Mouse (Mus musculus) ovary, postnatal 14 days (tissue): Measurements from ENCODE around the gene Krtap5-5.
A peak's percentile ranks its signal among the peaks of the same experiment; 100 is the strongest.
"Not testable (repeated sequence)": the region's sequence is repeated elsewhere in the genome, so short reads cannot be mapped to it uniquely, and the experiment has no call there.

Experiments
- DNase-seq: peaks from one replicate; pipeline ENCODE4 v3.0.0; 2022; ENCODE audit warnings: low spot score

Krtap5-5 gene

GRCm38 (mm10) chr7:142229871-142230270 is at the start of gene Krtap5-5:
Krtap5-5 (minus strand) TSS chr7:142229971.
- DNase-seq: not testable (repeated sequence)

DNA sequence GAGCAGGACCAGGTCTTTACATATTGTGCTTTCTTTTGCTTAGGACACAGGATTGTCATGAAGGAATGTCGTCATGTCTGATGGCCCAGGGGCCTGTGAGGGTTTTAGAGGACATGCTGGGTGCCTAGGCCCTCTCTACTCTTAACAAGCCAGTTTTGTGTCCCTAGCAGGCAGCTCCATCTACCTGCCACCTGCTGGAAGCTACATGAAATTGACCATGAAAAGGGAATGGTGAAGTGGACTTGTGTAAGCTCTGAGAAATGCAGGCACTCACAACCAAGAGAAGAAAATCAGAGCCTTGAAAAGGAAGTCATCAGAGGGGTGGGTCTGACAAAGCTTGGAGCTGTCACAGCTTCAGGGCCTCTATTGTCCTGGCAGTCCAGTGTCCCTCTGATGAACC is 49.5 kb upstream of the Krtap5-5 start:
- DNase-seq: not testable (repeated sequence)

- peak; percentile 55 for DNase-seq
These were observed 48.4 kb upstream of the Krtap5-5 start for GRCm38 (mm10) chr7:142278183-142278582.

DNA sequence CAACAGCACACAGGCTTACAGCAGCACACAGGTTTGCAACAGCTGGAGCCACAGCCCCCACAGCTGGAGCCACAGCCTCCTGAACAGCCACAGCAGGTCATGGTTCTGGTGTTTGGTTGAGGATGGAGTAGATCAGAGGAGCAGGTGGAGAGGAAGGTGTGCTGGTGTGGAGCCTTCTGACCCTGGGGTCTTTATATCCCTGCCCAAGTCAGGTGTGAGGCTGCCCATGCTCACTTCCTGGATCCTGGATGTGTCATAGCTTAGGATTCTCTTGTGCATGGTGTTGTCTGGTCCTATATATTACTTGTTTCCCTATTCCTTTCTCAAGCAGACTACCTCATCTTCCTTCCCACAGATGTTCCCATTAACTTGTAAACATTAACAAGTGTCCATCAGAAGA is 44.5 kb upstream of the Krtap5-5 start, which contains the start of gene Gm4559:
Gm4559 (minus strand) TSS at position 101 of the 400 bp plus-strand sequence.
- not testable (repeated sequence) for DNase-seq

DNA sequence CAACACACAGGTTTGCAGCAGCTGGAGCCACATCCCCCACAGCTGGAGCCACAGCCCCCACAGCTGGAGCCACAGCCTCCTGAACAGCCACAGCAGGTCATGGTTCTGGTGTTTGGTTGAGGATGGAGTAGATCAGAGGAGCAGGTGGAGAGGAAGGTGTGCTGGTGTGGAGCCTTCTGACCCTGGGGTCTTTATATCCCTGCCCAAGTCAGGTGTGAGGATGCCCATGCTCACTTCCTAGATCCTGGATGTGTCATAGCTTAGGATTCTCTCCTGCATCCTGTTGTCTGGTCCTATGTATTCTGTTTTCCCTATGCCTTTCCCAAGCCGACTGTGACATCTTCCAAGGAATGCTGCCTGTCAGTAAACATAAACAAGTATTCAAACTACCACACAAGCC is 28.5 kb upstream of the Krtap5-5 start, which contains the start of gene Gm2431:
Gm2431 (minus strand) TSS at position 101 of the 400 bp plus-strand sequence.
- not testable (repeated sequence) for DNase-seq

- peak; percentile 7 for DNase-seq
These were observed 25.7 kb upstream of the Krtap5-5 start for GRCm38 (mm10) chr7:142255517-142255916.

DNA sequence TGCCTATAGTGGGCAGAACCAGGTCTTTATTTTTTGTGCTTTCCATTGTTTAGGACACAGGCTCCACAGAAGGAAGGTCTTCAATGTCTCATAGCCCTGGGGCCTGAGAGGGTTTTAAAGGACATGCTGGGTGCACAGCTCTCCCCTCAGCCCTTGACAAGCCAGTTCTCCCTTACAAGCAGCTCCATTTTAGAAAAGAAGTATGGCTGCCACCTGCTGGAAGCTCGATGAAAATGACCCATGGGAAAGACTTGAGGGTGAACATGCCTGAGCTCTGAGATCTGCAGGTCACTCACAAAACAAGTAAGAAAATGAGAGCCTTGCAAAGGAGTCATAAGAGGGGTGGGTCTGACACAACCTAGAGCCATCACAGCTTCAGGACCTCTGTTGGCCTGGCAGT is 20.1 kb upstream of the Krtap5-5 start:
- DNase-seq: peak; percentile 15

DNA sequence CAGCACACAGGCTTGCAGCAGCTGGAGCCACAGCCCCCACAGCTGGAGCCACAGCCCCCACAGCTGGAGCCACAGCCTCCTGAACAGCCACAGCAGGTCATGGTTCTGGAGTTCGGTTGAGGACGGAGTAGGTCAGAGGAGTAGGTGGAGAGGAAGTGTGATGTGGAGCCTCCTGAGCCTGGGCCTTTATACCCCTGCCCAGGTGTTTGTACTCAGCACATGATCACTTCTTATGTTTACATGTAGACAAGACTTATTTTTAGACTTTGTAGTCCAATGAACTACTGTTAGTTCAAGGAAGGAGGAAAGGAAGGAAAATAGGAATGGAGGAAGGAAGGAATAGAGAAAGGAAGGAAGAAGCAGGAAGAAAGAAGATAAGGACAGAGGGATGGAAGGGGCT is 11.2 kb upstream of the Krtap5-5 start, which contains the start of gene Gm40460:
Gm40460 (minus strand) TSS at position 101 of the 400 bp plus-strand sequence.
- no peak for DNase-seq

- no peak for DNase-seq
These were observed 1.8 kb upstream of the Krtap5-5 start for GRCm38 (mm10) chr7:142231540-142231939.

- no peak for DNase-seq
These were observed 5.3 kb downstream of the Krtap5-5 start for GRCm38 (mm10) chr7:142224518-142224917.

- DNase-seq: not testable (repeated sequence)
These were observed 17.6 kb downstream of the Krtap5-5 start for GRCm38 (mm10) chr7:142212136-142212535.

- no peak for DNase-seq
These were observed 18.2 kb downstream of the Krtap5-5 start, which contains the start of gene Gm7579 for GRCm38 (mm10) chr7:142211559-142211958. Gm7579 (plus strand) TSS chr7:142211859.

GRCm38 (mm10) chr7:142206891-142207290 is 22.9 kb downstream of the Krtap5-5 start:
- DNase-seq: not testable (repeated sequence)

DNA sequence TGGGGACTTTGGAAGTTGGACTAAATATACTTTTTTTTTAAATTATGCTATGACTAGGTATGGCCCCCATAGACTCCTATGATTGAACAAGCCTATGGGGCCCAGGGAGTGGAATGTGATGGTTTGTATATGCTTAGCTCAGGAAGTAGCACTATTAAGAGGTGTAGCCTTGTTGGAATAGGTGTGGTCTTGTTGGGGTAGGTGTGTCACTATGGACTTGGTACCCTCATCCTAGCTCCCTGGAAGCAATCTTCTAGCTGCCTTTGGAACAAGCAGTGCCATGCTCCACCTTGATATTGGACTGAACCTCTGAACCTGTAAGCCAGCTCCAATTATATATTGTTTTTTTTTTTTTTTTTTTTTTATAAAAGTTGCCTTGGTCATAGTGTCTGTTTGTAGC is 24.3 kb downstream of the Krtap5-5 start:
- DNase-seq: no peak

GRCm38 (mm10) chr7:142201064-142201463 is 28.7 kb downstream of the Krtap5-5 start, which contains the start of gene Krtap5-3:
Krtap5-3 (plus strand) TSS chr7:142201364.
- DNase-seq: no peak

DNA sequence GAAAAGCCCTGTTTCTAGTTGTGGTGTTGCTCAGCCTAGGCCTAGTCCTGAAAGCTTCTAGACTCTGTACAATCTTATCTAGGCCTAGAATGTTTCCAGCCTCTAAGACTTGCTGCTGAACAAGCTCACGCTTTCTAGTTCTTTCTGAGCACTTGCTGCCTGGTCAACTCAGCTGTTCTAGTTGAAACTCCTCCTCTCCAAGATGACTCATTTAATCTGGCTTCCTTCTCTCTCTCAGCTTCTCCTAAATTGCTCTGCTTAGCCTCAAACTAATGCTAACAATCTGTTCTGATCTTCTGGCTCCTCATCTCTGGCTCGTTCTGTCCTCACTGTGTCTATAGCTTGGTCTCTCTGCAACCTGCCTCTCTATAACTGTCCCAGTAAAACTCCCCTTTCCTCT is 31.0 kb downstream of the Krtap5-5 start:
- no peak for DNase-seq

- DNase-seq: no peak
These were observed 39.5 kb downstream of the Krtap5-5 start, which contains the start of gene Gm10153 for GRCm38 (mm10) chr7:142190289-142190688. Gm10153 (minus strand) TSS chr7:142190389.

DNA sequence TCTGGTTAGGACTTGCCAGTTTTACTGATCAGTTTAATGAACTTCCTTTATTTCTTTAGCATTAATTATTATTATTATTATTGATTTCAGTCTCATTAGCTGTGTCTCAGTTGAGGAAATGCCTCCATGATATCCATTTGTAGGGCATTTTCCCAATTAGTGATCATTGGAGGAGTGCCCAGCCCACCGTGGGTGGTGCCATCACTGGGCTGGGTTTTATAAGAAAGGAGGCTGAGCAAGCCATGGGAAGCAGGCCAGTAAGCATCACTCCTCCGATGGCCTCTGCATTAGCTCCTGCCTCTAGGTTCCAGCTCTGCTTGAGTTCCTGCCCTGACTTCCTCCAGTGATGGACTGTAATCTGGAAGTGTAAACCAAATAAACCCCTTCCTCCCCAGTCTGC is 41.6 kb downstream of the Krtap5-5 start:
- no peak for DNase-seq

GRCm38 (mm10) chr7:142181021-142181420 is 48.8 kb downstream of the Krtap5-5 start:
- DNase-seq: no peak
